Mouse (Mus musculus) 3T3-L1 (cell line): ENCODE measurements at regions not wholly inside any gene's neighbourhood (a gene's known extent, or its start where the extent isn't known, plus 50 kb on each side); places are given as distances from the start of the nearest gene placed in this dataset.
"Not testable (repeated sequence)": the region's sequence is repeated elsewhere in the genome, so short reads cannot be mapped to it uniquely, and the experiment has no call there.

Experiments used
- DNase-seq: peaks from one replicate; pipeline ENCODE4 v3.0.0-alpha.2; 2015; ENCODE audit warnings: low read depth, low spot score

DNA sequence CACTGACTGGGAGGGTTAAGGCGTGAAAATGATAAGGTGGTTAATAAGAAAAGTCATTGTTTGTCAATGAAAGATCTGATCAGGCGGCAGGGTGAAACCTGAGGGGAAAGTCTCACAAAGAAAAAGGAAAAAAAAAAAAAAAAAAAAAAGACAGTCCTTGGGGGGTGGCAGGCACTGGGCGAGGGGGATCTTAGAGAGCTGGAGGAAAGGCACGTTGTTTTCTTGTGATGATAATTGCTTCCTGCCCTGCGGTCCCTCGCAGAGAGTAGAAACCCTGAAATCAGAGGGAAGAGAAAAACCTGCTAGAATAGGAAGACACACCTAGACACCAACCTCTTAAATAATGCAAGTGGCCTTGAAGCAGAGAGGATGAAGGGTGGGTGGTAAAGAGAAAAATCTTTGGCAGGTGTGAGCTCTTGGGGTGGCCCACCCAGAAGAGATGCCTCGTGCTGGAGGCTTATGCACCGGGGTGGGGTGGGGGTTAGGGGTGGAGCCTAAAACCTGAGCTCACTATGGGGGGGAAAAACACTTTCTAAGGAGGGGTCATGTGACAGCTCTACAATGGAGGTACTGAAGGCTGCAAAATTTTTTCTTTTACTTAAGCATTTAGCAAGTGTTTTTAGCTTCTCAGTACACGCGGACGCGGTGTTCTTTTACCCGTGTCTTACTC, 294.0 kb upstream of the Arglu1 start:
- no peak for DNase-seq

GRCm38 (mm10) chr8:8983133-8983661, 292.9 kb upstream of the Arglu1 start:
- DNase-seq, result no peak

DNA sequence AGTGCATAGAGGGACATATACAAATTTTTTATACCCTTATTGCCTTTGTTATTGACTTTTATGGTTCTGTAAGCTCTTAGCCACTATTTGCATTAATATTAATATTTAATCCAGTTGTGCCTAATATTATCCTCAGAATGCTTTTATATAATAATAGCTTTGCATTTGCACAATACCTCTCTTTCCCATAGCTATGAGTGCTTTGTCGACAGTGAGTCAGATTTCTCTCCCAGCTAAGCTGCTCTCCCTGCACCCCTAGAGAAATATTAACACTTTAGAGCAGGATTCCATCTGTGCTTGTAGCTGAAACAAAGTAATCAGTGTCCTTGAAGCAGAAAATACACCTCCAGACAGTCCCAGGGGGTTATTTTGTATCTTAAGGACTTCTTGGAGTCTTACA, 288.6 kb upstream of the Arglu1 start:
- no peak for DNase-seq

DNA sequence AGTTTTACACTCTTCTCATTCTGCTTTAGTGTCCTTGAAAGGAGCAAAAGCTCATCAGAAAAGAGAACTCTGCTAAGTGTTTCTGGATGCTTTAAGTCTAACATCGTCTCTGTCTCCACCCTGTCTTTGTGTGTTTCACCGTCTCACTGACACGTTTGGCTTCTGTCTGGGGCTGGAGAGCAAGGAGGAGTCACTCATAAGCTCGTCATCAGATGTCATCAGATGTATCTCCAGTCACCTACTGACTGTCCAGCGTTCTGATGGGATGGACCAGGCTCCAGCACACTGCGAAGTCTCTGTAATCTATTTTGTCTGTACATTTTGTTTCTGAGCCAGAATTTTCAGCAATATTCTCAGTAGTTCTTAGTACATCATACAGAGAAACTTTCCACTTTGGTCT, 283.4 kb upstream of the Arglu1 start:
- DNase-seq, result no peak

- no peak for DNase-seq
Measured at GRCm38 (mm10) chr8:8973334-8973733, 283.0 kb upstream of the Arglu1 start.

DNA sequence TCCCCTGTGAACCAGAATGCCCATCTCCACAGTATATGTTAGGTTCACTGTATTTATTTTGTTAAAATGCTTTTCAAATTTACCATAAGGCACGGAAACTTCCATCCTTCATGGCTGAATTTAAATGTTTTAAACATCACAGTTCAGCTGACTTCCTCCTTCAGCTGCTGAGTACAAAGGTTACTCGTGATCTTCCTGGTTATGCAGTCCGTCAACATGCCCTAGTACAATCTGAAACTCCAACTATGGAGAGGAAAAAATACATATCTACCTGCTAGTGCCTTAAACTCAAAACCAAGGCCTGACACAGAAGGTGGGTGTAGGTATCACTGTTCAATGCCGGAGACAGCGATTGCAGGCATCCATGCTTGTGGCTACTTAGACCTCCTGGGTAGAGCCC, 280.5 kb upstream of the Arglu1 start:
- DNase-seq, result no peak

- no peak for DNase-seq
Measured at GRCm38 (mm10) chr8:8970346-8970745, 280.0 kb upstream of the Arglu1 start.

GRCm38 (mm10) chr8:8969112-8969950, 279.0 kb upstream of the Arglu1 start:
- no peak for DNase-seq

DNA sequence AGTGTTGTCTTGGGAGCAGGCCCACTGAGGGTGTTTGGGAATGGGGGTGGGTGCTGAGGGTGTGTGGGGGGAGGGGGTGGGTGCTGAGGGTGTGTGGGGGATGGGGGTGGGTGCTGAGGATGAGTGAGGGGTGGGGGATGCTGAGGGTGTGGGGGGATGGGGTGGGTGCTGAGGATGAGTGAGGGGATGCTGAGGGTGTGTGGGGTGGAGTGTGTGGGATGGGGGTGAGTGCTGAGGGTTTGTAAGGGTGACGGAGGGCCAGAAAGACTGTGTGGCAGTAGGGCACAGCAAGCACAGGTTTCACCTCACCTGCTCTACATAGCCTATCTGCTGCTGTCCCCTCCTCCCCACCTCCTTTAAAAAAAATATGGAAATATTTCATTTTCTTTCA, 276.3 kb upstream of the Arglu1 start:
- no peak for DNase-seq

- no peak for DNase-seq
Measured at GRCm38 (mm10) chr8:8965983-8966657, 275.8 kb upstream of the Arglu1 start.

GRCm38 (mm10) chr8:8960221-8960620, 269.9 kb upstream of the Arglu1 start:
- no peak for DNase-seq

DNA sequence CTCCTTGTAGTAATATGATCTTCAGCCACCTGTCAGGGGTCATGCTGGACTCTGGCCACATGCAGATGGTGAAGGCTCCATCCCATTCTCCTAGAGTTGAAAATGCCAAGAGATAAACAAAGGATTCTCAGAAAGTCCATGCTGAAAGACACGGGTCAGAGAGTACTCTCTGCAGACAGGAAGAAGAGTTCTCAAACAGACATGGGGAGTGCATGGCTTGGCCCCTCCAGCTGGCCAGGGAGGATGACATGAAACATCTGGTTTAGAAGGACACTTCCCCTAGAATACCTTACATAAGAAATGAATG, 269.4 kb upstream of the Arglu1 start:
- no peak for DNase-seq

- DNase-seq, result no peak
Measured at GRCm38 (mm10) chr8:8959021-8959786, 268.9 kb upstream of the Arglu1 start.

- not testable (repeated sequence) for DNase-seq
Measured at GRCm38 (mm10) chr8:8958140-8958539, 267.8 kb upstream of the Arglu1 start.

DNA sequence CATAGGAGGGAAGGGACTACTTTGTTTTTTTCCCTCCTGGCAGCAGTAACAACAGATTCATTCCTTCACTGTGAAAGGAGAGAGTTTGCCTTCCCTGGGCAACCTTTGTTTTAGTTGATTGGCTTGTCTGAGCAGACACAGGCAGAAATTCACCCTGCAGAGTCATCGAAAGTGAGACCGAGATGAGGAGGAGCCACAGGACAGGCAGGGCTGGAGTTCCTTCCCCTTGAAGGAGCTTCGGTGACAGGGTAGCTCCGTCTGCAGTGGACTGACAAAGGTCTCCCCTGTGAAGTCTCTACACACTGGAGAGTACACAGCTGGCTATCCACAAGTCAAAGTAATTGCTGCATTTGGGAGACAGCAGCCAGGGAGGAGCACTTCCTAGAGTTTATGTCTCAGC, 261.9 kb upstream of the Arglu1 start:
- no peak for DNase-seq

DNA sequence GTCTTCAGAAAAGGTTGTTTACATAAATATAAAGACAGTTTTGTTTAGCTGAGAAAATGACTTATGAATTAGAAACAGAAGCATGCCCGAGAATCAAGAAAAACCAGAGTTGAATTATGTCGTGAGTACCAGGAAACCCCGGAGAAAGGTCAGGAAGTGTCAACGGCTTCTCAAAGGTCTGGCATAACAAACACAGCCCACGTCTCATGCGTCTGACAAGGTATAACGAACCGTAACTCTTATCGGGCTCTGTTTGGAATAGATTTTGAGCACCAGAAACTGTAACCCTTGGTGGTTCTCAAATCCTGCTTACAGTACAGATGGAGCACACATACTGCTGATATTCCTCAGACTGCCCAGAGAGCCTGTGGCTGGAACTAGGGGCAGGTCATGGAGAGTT, 260.9 kb upstream of the Arglu1 start:
- DNase-seq, result no peak

GRCm38 (mm10) chr8:8947516-8948161, 257.3 kb upstream of the Arglu1 start:
- DNase-seq, result no peak

GRCm38 (mm10) chr8:8942991-8943390, 252.7 kb upstream of the Arglu1 start:
- no peak for DNase-seq

DNA sequence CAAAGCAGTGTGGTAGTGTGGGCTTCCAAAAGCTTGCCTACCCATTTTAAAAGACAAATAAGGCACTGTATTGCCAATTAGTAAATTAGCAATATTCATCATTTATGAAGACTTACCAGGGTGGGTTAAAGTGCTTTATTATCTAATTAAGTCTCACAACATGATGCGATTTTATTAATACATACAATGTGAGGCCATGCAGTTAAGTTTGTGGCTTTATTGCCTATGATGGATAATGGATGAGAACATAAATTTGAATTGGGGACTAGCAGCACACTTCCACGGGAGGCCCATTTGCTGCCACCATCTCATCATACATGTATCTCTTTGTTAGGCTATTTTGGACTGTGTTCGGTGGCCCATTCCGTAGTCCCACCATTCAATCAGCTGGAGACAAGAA, 250.6 kb upstream of the Arglu1 start:
- no peak for DNase-seq

- DNase-seq, result no peak
Measured at GRCm38 (mm10) chr8:8938536-8938935, 248.2 kb upstream of the Arglu1 start.

- no peak for DNase-seq
Measured at GRCm38 (mm10) chr8:8932466-8932865, 242.1 kb upstream of the Arglu1 start.
